Mouse (Mus musculus) ovary, postnatal 36 days (tissue): ENCODE data around the gene Susd2.
A peak's percentile ranks its signal among the peaks of the same experiment; 100 is the strongest.

Experiments
- DNase-seq: peaks from one replicate; pipeline ENCODE4 v3.0.0; 2022; ENCODE audit warnings: low spot score, mixed read lengths

The Susd2 gene

GRCm38 (mm10) chr10:75625920-75626319, 17.9 kb downstream of the Susd2 start:
- DNase-seq = no peak

DNA sequence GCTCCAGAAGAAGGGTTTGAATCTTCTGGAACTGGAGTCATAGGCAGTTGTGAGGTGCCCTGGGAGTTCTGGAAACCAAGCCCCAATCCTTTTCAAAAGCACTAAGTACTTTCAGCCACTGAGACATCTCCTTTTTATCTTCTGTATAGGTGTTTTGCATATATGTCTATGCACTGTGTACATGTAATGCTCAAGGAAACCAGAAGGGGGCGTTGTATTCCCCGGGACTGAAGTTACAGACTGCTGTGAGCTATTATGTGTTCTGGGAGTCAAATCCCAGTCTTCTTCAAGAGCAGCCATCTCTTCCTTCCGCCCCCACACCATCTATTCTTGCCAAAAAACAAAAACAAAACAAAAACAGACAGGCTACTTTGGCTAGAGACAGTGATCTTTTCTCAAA, 23.0 kb downstream of the Susd2 start:
- DNase-seq = no peak

DNA sequence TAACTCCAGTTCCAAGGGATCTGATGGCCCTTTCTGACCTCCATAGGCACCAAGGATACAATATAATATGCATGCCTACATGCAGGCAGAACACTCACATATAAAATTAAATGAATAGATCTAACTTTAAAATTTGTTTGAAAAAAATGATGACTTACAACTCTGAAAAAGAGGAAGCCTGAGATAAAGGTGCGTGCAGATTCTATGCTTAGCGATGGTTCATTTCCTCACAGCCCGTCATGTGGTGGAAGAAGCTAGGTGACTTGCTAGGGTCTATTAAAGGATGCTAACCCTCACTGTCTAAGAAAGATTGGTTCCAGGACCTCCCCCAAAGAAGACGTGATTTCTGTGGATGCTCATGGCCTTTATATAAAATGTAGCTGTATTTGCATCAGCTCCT, 27.8 kb downstream of the Susd2 start:
- no peak for DNase-seq

DNA sequence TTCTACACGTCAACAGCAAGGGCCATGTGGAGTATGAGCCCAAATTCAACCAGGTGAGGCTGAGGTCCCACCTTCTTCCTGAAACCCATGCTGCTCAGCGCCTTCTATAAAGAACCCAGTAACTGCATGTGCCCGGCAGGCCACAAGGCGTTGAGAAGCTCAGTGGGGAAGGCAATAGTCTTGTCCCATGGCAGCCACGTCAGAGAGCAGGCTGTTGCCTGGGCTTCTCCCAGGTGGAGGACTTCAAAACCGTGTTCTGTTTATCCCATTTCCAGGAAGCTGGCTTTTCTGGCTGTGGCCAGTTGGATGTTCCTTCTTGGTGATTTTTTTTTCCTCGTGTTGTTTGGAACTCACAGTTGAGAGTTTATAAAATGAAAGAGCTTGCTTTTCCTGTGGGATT, 33.3 kb downstream of the Susd2 start:
- DNase-seq = no peak

DNA sequence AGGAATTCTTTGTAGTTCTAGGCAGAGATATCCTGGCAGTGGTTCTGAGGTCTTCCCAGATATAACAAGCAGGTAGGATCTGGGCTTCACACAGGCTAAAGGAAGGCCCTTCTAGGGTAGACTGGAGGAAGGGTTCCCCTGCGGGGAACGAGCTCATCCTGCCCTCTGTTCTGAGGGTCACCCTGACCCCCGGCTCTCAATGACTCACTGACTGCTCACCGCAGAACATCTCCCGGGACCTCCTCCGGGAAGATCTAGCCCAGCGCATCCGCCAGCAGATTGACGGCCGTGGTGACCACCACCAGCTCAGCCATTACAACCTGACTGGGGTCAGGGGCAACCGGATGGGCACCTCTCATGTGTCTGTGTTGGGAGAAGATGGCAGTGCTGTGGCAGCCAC, 34.8 kb downstream of the Susd2 start:
- DNase-seq = no peak

GRCm38 (mm10) chr10:75607253-75607652, 36.6 kb downstream of the Susd2 start:
- no peak for DNase-seq

DNA sequence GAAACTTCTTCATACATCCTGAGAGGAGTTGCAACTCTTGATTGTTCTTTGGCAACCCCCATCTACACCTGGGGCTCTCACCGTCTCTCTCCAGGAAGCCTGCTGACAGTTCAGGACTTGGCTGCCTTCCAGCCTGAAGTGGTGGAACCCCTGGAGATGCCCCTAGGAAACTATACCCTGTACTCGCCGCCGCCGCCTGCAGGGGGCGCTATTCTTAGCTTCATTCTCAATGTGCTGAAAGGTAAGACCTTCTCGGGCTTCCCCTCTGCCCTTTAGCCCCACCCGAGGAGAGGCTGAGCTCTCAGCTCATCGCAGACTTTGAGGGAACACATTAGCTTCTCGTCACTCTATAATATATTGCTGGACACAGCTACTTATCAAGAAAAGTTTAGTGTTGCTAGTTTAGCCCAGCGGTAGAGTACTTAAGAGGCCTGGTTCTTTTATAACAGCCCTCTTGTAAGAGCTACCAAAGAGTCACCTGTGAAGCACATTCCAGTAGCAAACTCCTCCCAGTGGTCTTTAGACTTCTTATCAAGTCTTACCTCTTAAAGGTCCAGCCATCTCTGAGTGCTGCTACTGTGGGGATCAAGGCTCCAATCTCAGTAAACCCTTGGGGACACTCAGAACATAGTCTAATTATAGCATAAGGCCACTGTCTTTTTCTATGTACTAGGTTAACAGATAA, 38.5 kb downstream of the Susd2 start:
- DNase-seq = no peak

- DNase-seq = no peak
Observed at GRCm38 (mm10) chr10:75600189-75600730, 43.5 kb downstream of the Susd2 start.

DNA sequence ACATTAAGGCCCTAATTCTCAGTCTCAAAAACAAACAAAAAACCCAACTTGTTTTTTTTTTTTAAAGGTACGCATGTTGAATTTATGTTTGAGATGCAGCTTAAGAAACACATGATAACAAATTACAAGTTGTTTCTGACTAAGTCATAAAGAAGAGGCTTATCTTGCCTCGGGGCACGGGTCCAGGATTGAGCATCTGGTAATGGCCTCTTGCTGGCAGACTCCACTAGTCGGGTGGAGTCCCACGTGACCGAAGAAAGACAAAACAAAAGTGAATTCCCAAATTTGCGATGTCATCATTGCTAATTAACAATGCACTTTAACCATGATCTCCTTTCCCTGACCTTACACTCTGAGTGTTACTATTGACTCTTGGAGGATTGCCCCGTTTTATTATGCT, 47.8 kb downstream of the Susd2 start:
- peak; percentile 72 for DNase-seq

DNA sequence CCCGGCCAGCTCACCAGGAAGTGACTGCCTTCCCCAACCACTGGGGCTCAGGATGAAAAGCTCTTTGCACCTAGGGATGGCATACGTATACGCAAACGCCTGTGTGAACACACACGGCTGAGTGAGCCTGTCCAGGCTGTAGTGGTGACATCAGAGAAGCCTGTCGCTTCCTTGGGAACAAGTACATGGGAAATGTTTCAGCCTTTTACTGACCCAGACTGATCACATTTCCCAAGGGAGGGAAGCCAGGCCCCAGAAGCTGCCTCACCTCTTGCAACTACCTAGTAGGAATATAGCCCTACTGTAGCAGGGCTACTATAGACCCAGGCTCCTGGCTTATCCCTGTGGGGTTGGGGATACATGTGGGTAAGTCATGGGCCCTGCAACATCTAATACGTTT, 51.2 kb downstream of the Susd2 start:
- no peak for DNase-seq

DNA sequence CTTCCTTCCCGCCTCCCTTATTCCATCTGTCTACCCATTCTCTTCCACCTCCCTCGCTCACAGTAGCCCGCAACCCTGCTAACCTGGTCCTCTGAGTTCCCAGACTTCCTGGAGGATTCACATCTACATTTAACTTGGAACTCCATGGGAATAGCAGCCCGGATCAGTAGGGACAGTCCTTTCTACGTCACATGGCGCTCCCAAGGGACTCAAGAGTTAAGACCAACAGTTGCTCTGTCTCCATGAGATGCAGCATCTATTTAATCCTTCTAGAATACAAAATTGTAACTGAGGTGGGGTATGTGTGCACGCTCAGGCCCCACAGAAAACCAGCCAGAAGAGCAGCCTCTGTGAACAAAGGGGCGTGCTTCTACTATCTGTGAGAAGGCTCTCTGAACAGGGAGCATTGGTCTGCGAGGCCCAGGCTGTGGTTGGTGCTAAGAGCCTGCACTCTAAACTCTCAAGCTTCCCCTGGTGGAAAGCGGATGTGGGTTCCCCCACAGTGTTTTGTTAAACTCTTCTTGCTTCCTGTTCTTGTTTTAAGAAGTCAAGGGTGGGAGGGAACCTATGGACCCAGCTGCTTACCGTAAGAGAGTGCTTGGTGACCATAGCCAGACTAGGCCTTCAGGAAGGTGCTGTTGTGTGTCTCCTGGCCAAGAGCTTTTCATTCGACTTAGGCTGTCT, 52.5 kb downstream of the Susd2 start:
- no peak for DNase-seq

- DNase-seq = peak; percentile 26
Observed at GRCm38 (mm10) chr10:75589651-75590050, 54.2 kb downstream of the Susd2 start.

DNA sequence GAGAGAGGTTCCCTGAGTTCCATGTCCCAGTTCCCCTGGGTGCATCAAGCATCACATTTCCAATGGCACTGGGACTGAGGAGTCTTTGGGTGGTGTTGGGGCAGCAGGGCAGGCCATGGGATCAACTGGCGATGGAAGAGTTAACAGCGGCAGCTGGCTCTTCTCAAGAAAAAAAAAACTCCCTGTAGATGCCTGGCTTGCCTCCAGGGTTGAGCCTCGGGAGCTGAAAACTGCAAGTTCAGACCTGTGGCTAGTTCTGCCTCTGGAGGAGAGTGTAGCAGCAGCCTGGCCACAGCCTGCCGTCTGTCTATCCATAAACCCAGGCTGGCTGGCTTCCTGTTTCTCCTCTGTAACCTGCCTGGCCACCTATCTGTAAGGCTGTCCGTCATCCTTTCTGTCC, 54.7 kb downstream of the Susd2 start, which contains the start of gene Ggt5:
Ggt5 (plus strand) TSS at position 212 of the 400 bp plus-strand sequence.
- DNase-seq = peak; percentile 42

- DNase-seq = no peak
Observed at GRCm38 (mm10) chr10:75588336-75588735, 55.5 kb downstream of the Susd2 start.

GRCm38 (mm10) chr10:75587781-75588180, 56.0 kb downstream of the Susd2 start:
- DNase-seq = no peak
